Mouse (Mus musculus): ENCODE measurements around the gene Prmt9. TPM values are rescaled to one million over a fixed set of nuclear protein-coding genes. Genes with fewer than 3 reads are reported as not detected.
A peak's percentile ranks its signal among the peaks of the same experiment; 100 is the strongest.

The Prmt9 gene
- 10 to 100 TPM; 19.8 to 21.5 (median 20.9) TPM for total RNA-seq (2022)

DNA sequence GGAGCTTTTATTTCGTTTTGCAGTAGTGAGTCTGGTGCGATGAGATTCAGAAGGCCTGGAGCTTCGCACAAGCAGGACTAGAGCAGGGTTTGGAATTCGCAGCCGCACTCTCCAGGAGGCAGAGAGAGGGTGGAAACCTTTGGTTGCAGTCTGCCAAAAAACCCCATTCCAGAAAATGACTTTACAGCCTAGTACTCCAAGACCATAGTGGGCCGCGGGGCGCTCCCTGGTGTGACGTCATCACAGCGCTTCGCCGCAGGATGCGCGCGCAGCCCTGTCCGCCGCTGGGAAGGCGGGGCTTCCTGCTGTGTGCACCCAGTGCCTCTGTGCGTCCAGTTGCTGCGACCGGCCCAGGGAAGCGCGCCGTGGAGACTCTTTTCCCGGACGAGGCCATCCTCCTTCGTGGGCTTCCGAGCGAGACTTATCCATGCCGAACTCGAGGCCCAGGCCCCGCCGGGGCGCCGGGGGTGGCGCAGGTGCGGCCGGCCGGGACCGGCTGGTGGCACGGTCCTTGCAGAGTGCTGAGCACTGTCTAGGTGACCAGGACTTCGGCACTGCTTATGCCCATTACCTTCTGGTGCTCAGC lies at the start of gene Prmt9:
Gene Prmt9, plus strand, starts transcription at position 277 of the 586 bp plus-strand sequence.
- DNase-seq (ENCODE audit: low spot score in 2 of 2) = peak; percentile 86 to 94

- no peak for DNase-seq (ENCODE audit: low spot score in 2 of 2)
These were observed 48.9 kb upstream of the Prmt9 start for GRCm38 (mm10) chr8:77500264-77500663.

DNA sequence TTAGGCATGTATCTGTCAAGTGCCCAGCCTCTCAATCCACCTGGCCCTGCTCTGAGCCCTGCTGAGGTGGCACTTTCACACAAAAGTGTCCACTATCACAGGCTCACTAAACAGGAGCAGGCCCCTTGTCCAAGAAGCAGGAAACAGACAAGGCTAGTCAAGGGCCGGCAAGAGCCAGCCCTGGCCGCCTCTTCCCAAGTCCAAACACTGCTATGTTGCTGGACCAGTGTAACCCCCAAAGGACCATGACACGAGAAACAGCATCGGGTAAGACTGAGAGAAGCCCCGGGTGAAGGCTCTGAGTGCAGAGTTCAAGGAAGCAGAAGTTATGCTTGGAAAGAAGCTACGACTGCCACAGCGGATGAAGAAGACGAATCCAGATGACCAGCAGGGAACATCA lies 48.1 kb upstream of the Prmt9 start:
- DNase-seq (ENCODE audit: low spot score in 2 of 2) = no peak

DNA sequence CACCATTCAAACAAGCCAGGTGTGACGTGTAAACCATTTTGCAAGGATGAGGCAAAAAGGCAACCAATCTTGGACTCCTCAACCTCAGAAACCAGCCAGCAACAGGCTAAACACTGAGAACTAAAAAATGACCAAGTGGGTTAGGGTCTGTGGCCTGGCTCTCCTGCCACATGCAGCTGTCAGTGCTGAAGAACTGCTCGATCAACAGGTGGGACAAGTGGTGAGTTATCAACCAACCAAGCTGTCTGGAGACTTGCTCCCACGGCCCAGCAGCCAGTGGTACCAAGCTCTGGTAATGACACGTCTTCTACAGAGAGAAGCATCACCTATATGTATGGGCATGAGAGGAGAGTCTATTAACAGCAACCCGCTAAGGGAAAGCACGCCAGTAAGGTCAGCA lies 46.6 kb upstream of the Prmt9 start:
- no peak for DNase-seq (ENCODE audit: low spot score in 2 of 2)

DNA sequence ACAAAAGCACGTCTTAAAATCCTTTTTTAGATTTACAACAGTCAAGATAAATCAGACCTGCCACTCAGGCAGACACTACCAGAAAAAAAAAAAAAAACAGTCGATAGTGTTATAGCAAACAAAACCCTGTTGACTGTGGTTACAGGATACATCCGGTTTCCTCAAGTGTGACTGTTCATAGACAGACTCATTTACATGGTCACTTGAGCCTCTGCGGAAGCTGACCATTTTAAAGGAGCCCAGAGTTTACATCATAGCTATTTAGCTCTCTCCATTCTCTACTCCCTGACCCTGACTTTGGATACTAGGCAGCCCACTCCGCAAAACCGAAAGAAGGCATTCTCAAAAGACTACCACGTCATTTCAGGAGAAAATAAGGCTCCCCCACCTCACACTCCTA lies 42.7 kb upstream of the Prmt9 start:
- DNase-seq (ENCODE audit: low spot score in 2 of 2) = no peak

- no peak for DNase-seq (ENCODE audit: low spot score in 2 of 2)
These were observed 41.6 kb upstream of the Prmt9 start for GRCm38 (mm10) chr8:77507510-77508035.

DNA sequence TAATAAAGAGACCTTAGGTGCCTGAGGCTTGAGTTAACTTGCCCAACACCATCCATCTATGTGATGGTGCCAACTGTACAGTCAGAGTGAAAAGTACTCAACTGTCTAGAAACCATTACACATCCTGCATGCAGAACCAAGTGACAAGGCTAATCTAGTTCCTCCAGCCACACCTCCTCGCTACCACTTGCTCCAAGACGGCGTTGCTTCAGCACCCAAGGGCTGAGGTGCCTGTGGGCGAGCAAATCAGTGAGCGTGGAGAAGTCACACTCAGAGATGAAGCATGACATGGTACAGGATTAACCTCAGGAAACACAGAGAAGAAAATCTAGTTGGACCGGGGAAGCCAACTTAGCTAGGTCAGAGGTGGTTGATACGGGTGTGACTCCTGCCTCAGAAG lies 40.2 kb upstream of the Prmt9 start:
- DNase-seq (ENCODE audit: low spot score in 2 of 2) = no peak

DNA sequence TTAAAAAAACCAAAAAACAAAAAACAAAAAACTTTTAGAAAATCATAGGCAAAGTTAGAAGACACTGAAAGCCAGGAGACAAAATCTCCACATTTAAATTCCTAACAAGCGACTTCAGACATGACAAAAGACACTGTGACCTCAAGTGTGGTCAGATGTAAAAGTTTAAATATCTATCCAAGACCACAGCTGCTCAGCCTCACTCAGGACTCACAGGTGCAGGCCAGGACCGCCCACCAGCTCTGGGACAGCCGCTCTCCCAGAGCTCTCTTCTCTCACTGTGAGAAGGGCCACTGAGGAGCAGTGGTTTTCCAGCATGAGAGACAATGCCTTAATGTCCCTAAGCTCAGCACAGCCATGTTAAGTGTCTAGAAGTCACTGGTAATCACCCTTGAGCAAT lies 38.8 kb upstream of the Prmt9 start:
- no peak for DNase-seq (ENCODE audit: low spot score in 2 of 2)

DNA sequence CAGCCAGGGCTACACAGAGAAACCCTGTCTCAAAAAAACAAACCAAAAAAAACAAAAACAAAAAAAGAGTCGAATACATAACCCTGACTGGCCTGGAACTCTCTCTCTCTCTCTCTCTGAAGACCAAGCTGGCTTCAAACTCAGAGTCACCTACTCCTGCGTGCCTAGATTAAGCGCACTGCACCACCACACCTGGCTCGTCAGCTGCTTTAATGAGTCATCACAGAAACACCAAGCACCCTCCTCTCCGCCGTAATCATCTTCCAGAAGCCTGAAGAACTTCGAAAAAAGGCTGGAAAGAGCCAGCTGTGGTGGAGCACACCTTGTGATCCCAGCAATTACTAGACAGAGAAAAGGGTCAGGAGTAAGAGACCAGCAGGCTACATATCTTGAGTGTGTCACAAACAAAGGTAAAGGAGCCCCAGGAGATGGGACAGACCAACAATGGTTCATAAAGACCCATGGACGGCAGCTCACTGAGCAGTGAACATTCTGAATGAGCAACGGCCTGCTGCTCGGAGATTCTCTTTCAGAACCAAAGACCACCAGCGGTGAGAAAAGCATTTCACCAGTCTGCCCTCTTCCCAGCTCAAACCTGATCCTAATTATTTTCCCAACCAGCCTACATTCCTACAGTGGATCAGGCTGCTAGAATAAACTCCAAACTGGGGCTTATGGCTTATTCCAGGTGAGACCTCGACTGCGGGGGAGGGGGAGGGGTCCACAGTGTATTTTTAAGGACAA lies 37.3 kb upstream of the Prmt9 start:
- DNase-seq (ENCODE audit: low spot score in 2 of 2) = no peak

- no peak for DNase-seq (ENCODE audit: low spot score in 2 of 2)
These were observed 34.0 kb upstream of the Prmt9 start for GRCm38 (mm10) chr8:77515201-77515600.

DNA sequence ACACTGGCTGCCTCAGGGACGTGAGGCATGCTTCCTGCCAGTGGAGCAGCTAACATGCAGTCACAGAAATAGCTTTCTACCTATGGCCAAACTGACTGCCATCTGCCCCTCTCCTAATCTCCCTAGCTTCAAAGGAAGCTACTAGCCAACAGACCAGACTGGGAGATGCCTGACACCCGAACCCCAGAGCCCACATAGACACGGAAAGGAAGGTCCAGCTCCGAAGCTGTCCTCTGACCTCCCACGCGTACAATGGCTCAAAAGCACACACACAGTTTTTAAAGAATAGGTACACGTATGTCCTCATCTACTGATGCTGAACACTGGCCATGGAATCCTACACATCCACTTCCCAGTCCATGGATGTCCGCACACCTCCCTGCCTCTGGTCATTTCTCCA lies 33.4 kb upstream of the Prmt9 start:
- DNase-seq (ENCODE audit: low spot score in 2 of 2) = no peak

DNA sequence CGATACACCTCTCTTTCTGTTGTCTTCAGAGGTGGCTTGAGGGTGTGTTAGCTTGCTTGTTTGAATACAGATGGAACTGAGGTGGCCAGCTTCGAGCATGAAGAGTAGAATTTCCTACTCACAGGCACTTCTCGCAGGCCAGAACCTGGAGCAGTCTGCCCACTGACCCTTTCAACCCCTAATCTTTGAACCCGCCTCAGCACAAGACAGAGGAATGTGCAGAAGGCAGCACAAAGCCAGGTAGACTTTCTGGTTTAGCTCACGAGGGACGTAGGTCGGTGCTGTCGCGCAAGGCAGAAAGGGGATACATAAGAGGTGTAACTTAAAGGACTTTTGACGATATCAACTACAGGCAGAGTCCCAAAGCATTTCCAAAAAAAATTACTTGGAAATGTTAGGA lies 32.4 kb upstream of the Prmt9 start:
- DNase-seq (ENCODE audit: low spot score in 2 of 2) = no peak

GRCm38 (mm10) chr8:77517301-77518200 lies 31.6 kb upstream of the Prmt9 start, which contains the start of gene Arhgap10:
Gene Arhgap10 (minus strand): TSS chr8:77517953.
- peak in 1 of 2 experiments; percentile 32 for DNase-seq (ENCODE audit: low spot score in 2 of 2)

DNA sequence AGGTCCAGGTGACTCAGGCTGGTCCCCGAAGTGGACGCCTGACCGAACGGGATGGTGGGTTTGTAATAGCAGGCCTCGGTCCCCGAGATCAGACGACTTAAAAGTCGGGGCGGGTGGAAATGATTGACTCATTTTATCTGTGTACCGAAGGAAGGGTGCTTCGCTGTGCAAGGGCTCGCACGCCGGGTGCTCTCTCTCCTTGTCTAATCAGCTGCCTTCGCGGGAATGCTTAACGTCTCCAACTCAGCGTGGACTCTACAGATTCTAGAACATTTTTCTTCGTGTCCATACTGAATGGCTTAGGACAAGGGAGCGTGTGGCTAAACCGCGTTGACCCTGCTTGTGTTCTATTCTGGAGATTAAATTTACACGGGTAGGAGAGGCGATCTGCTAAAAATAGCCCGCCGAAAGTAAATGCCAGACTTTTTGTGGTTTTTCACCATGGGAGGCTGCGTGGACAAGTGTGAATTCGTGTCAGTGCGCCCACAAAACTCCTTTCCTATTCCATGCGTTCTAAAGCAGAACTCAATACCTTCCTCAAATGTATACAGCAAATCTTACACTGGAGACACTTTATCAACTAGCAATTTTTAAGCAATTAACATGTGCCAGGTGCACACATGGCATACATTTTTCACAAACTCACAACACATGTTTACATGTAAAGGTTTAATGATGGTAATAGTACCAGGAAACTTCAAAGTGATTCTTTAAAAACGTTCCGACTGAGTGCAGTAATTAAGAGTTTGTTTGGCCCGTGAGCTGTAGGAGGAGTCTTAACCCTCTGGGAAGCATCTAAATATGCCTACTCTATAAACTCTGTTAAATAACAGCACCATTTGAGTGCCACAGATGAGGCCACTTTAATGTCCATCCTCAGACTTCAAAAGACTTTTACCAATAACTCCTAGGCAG lies 30.7 kb upstream of the Prmt9 start:
- no peak for DNase-seq (ENCODE audit: low spot score in 2 of 2)

GRCm38 (mm10) chr8:77520601-77521000 lies 28.6 kb upstream of the Prmt9 start:
- DNase-seq (ENCODE audit: low spot score in 2 of 2) = no peak

DNA sequence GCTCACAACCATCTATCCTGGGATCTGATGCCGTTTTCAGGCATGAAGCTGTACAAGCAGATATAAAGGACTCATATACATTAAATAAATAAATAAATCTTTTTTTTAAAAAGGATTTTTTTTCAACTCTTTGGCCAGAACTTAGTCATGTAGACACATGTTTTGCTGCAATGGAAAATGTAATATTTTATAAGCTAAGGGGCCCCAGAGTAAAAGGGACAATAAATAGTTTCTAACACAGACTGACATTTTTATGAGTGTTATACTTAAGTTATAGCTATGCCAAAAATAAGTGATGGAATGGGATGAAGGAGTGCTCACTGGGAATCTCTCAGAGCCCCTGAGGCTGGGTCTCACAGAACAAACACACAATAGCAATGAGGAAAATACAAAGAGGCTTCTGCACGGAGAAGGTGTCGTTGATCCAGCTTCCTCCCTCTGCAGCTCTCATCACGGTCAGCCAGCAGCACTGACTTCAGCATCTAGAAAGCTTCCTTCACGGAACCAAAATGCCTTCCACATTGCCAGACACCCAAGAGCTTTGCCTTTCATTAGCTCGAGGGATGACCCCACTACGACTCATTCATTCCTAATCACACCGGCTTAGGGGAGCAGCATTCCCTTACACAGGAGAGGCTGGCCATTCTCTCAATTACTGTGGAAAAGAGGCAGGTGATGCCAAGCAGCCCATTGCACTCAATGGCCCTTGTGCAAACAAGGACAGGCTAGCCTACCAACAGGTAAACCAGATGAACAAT lies 28.0 kb upstream of the Prmt9 start:
- DNase-seq (ENCODE audit: low spot score in 2 of 2) = no peak

- DNase-seq (ENCODE audit: low spot score in 2 of 2) = no peak
These were observed 26.2 kb upstream of the Prmt9 start for GRCm38 (mm10) chr8:77522984-77523383.

- no peak for DNase-seq (ENCODE audit: low spot score in 2 of 2)
These were observed 25.1 kb upstream of the Prmt9 start for GRCm38 (mm10) chr8:77524018-77524615.

GRCm38 (mm10) chr8:77524906-77525305 lies 24.3 kb upstream of the Prmt9 start:
- DNase-seq (ENCODE audit: low spot score in 2 of 2) = no peak

DNA sequence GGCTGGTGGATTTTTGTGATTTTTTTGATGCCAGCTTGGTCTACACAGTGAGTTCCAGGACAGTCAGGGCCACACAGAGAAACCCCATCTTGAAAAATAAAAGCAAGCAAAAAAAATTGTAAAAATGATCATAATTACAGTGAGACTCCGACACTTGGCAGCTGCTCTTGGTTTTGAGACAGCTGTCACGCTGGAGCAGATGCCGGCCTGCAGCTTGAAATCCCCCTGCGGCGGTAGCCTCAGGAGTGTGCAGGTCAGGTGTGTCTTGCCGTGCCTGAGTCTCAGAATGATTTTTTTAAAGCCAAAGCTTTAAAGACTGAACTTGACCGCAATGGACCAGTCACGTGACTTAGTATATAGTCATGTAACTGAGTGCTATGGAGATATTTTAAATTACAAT lies 23.1 kb upstream of the Prmt9 start:
- DNase-seq (ENCODE audit: low spot score in 2 of 2) = no peak

All from layer of hippocampus, adult 8-10 months (tissue).